Mouse (Mus musculus) embryo, embryonic 11.5 days (tissue): ENCODE measurements at regions not wholly inside any gene's neighbourhood (a gene's known extent, or its start where the extent isn't known, plus 50 kb on each side); places are given as distances from the start of the nearest gene placed in this dataset.

ENCODE experiments used
- DNase-seq: peaks from one replicate; pipeline ENCODE4 v3.0.0-alpha.2; 2012; ENCODE audit warnings: low read depth, low spot score

- no peak for DNase-seq
Measured at GRCm38 (mm10) chr3:143193263-143193970, 311.6 kb upstream of the Pkn2 start.

GRCm38 (mm10) chr3:143188931-143189330 lies 307.1 kb upstream of the Pkn2 start:
- peak; percentile 4 for DNase-seq

GRCm38 (mm10) chr3:143173971-143174370 lies 292.2 kb upstream of the Pkn2 start:
- no peak for DNase-seq

GRCm38 (mm10) chr3:143162444-143162843 lies 280.6 kb upstream of the Pkn2 start:
- no peak for DNase-seq

- no peak for DNase-seq
Measured at GRCm38 (mm10) chr3:143161993-143162392, 280.2 kb upstream of the Pkn2 start.

GRCm38 (mm10) chr3:143158568-143158967 lies 276.8 kb upstream of the Pkn2 start:
- DNase-seq: no peak

GRCm38 (mm10) chr3:143156733-143157524 lies 275.1 kb upstream of the Pkn2 start:
- DNase-seq: no peak

GRCm38 (mm10) chr3:143156174-143156573 lies 274.4 kb upstream of the Pkn2 start:
- DNase-seq: no peak

GRCm38 (mm10) chr3:143155556-143155955 lies 273.8 kb upstream of the Pkn2 start:
- DNase-seq: no peak

- DNase-seq: no peak
Measured at GRCm38 (mm10) chr3:143147471-143147870, 265.7 kb upstream of the Pkn2 start.

GRCm38 (mm10) chr3:143138952-143139351 lies 257.1 kb upstream of the Pkn2 start:
- DNase-seq: no peak

GRCm38 (mm10) chr3:143134528-143134927 lies 252.7 kb upstream of the Pkn2 start:
- DNase-seq: no peak

GRCm38 (mm10) chr3:143107733-143108291 lies 226.0 kb upstream of the Pkn2 start:
- DNase-seq: no peak

- DNase-seq: no peak
Measured at GRCm38 (mm10) chr3:143104734-143105133, 222.9 kb upstream of the Pkn2 start.

- DNase-seq: peak; percentile 32
Measured at GRCm38 (mm10) chr3:143103333-143103732, 221.5 kb upstream of the Pkn2 start.

- no peak for DNase-seq
Measured at GRCm38 (mm10) chr3:143100810-143101645, 219.2 kb upstream of the Pkn2 start.

- no peak for DNase-seq
Measured at GRCm38 (mm10) chr3:143100203-143100602, 218.4 kb upstream of the Pkn2 start.

- no peak for DNase-seq
Measured at GRCm38 (mm10) chr3:143092206-143092605, 210.4 kb upstream of the Pkn2 start.

GRCm38 (mm10) chr3:143090886-143091285 lies 209.1 kb upstream of the Pkn2 start:
- DNase-seq: no peak

GRCm38 (mm10) chr3:143090316-143090715 lies 208.5 kb upstream of the Pkn2 start:
- DNase-seq: no peak

- no peak for DNase-seq
Measured at GRCm38 (mm10) chr3:143087786-143088185, 206.0 kb upstream of the Pkn2 start.

- no peak for DNase-seq
Measured at GRCm38 (mm10) chr3:143078310-143078709, 196.5 kb upstream of the Pkn2 start.
